Mouse (Mus musculus): ENCODE measurements around the gene Gm8994. TPM values are rescaled to one million over a fixed set of nuclear protein-coding genes. Genes with fewer than 3 reads are reported as not detected.
"Not testable (repeated sequence)": the region's sequence is repeated elsewhere in the genome, so short reads cannot be mapped to it uniquely, and the experiment has no call there.

Gm8994 gene
- polyA plus RNA-seq, 1 experiment from 2014 or later = not detected

GRCm38 (mm10) chr6:136309487-136309886 lies 17.9 kb upstream of the Gm8994 start:
- H3K4me3 ChIP-seq (ENCODE audit: low read depth, low read length) = no peak overlapping the region
- no peak overlapping the region for H3K9ac ChIP-seq (replicated peaks; ENCODE audit: low read depth)
- no peak overlapping the region for H3K4me2 ChIP-seq (replicated peaks; ENCODE audit: low read depth, low read length)
- TF ChIP-seq EP300 (IDR thresholded peaks at IDR 0.05) = no peak
- no peak for TF ChIP-seq CTCF (IDR thresholded peaks at IDR 0.05)
- no peaks in the 10 kb centered on the region for H3K4me1 ChIP-seq (ENCODE audit: insufficient read depth, low read depth, low read length)
- H3K36me3 ChIP-seq (ENCODE audit: insufficient read depth, low read length) = no peaks in the 10 kb centered on the region
- H3K27ac ChIP-seq (ENCODE audit: low read length) = no peak overlapping the region
- WGBS = 76% methylated on average over 2 of the region's 2 CpGs
- H3K9me3 ChIP-seq (ENCODE audit: low read length) = no peaks in the 10 kb centered on the region
- H3K27me3 ChIP-seq (replicated peaks; ENCODE audit: insufficient read depth, low read length) = no peaks in the 10 kb centered on the region
- peak; percentile 13 for DNase-seq (ENCODE audit: low spot score)
- ATAC-seq = no peak

- not testable (repeated sequence) for H3K27me3 ChIP-seq (replicated peaks; ENCODE audit: insufficient read depth, low read length); DNase-seq (ENCODE audit: low spot score); H3K4me3 ChIP-seq (ENCODE audit: low read depth, low read length); H3K4me1 ChIP-seq (ENCODE audit: insufficient read depth, low read depth, low read length); H3K9me3 ChIP-seq (ENCODE audit: low read length); H3K27ac ChIP-seq (ENCODE audit: low read length); H3K36me3 ChIP-seq (ENCODE audit: insufficient read depth, low read length); H3K9ac ChIP-seq (replicated peaks; ENCODE audit: low read depth); H3K4me2 ChIP-seq (replicated peaks; ENCODE audit: low read depth, low read length); ATAC-seq
- 96% methylated on average over 26 of the region's 26 CpGs for WGBS
Measured at GRCm38 (mm10) chr6:136328416-136328815, 1.1 kb downstream of the Gm8994 start.

- Histone ChIP-seq H3K4me2 (replicated peaks; ENCODE audit: low read depth, low read length) (no peak overlapping the region), H3K9ac (replicated peaks; ENCODE audit: low read depth) (no peak overlapping the region), H3K36me3 (ENCODE audit: insufficient read depth, low read length) (no peaks in the 10 kb centered on the region), H3K9me3 (ENCODE audit: low read length) (no peaks in the 10 kb centered on the region), H3K4me1 (ENCODE audit: insufficient read depth, low read depth, low read length) (no peaks in the 10 kb centered on the region), H3K27ac (ENCODE audit: low read length) (no peak overlapping the region), H3K27me3 (replicated peaks; ENCODE audit: insufficient read depth, low read length) (no peaks in the 10 kb centered on the region), H3K4me3 (ENCODE audit: low read depth, low read length) (no peak overlapping the region)
- no peak for ATAC-seq
- WGBS = 49% methylated on average over 5 of the region's 5 CpGs
- no peak for DNase-seq (ENCODE audit: low spot score)
- no peak for TF ChIP-seq EP300 (IDR thresholded peaks at IDR 0.05)
- no peak for TF ChIP-seq CTCF (IDR thresholded peaks at IDR 0.05)
Measured at GRCm38 (mm10) chr6:136340669-136341068, 13.3 kb downstream of the Gm8994 start.

- WGBS = 72% methylated on average over 1 of the region's 1 CpGs
- no peak for ATAC-seq
- Histone ChIP-seq H3K9ac (replicated peaks; ENCODE audit: low read depth) (no peak overlapping the region), H3K36me3 (ENCODE audit: insufficient read depth, low read length) (no peaks in the 10 kb centered on the region), H3K4me1 (ENCODE audit: insufficient read depth, low read depth, low read length) (no peaks in the 10 kb centered on the region), H3K9me3 (ENCODE audit: low read length) (no peaks in the 10 kb centered on the region), H3K27ac (ENCODE audit: low read length) (no peak overlapping the region), H3K4me2 (replicated peaks; ENCODE audit: low read depth, low read length) (no peak overlapping the region), H3K4me3 (ENCODE audit: low read depth, low read length) (no peak overlapping the region), H3K27me3 (replicated peaks; ENCODE audit: insufficient read depth, low read length) (no peaks in the 10 kb centered on the region)
- DNase-seq (ENCODE audit: low spot score) = no peak
- TF ChIP-seq EP300 (IDR thresholded peaks at IDR 0.05) = no peak
- TF ChIP-seq CTCF (IDR thresholded peaks at IDR 0.05) = no peak
Measured at GRCm38 (mm10) chr6:136341093-136341492, 13.8 kb downstream of the Gm8994 start.

GRCm38 (mm10) chr6:136343868-136344267 lies 16.5 kb downstream of the Gm8994 start:
- Histone ChIP-seq H3K4me1 (ENCODE audit: insufficient read depth, low read depth, low read length) (no peaks in the 10 kb centered on the region), H3K27ac (ENCODE audit: low read length) (no peak overlapping the region), H3K9ac (replicated peaks; ENCODE audit: low read depth) (no peak overlapping the region), H3K27me3 (replicated peaks; ENCODE audit: insufficient read depth, low read length) (no peaks in the 10 kb centered on the region), H3K9me3 (ENCODE audit: low read length) (no peaks in the 10 kb centered on the region), H3K4me3 (ENCODE audit: low read depth, low read length) (no peak overlapping the region), H3K36me3 (ENCODE audit: insufficient read depth, low read length) (no peaks in the 10 kb centered on the region), H3K4me2 (replicated peaks; ENCODE audit: low read depth, low read length) (no peak overlapping the region)
- ATAC-seq = no peak
- no peak for DNase-seq (ENCODE audit: low spot score)
- 76% methylated on average over 7 of the region's 7 CpGs for WGBS
- TF ChIP-seq CTCF (IDR thresholded peaks at IDR 0.05) (no peak), EP300 (IDR thresholded peaks at IDR 0.05) (no peak)

- DNase-seq (ENCODE audit: low spot score) = no peak
- Histone ChIP-seq H3K4me3 (ENCODE audit: low read depth, low read length) (no peak overlapping the region), H3K36me3 (ENCODE audit: insufficient read depth, low read length) (no peaks in the 10 kb centered on the region), H3K27me3 (replicated peaks; ENCODE audit: insufficient read depth, low read length) (no peaks in the 10 kb centered on the region), H3K9me3 (ENCODE audit: low read length) (no peaks in the 10 kb centered on the region), H3K4me1 (ENCODE audit: insufficient read depth, low read depth, low read length) (no peaks in the 10 kb centered on the region), H3K27ac (ENCODE audit: low read length) (no peak overlapping the region), H3K4me2 (replicated peaks; ENCODE audit: low read depth, low read length) (no peak overlapping the region), H3K9ac (replicated peaks; ENCODE audit: low read depth) (no peak overlapping the region)
- no peak for TF ChIP-seq EP300 (IDR thresholded peaks at IDR 0.05)
- TF ChIP-seq CTCF (IDR thresholded peaks at IDR 0.05) = no peak
- 83% methylated on average over 6 of the region's 6 CpGs for WGBS
- ATAC-seq = no peak
Measured at GRCm38 (mm10) chr6:136345034-136345433, 17.7 kb downstream of the Gm8994 start.

GRCm38 (mm10) chr6:136345641-136346040 lies 18.3 kb downstream of the Gm8994 start:
- Histone ChIP-seq H3K27ac (ENCODE audit: low read length) (no peak overlapping the region), H3K27me3 (replicated peaks; ENCODE audit: insufficient read depth, low read length) (no peaks in the 10 kb centered on the region), H3K4me3 (ENCODE audit: low read depth, low read length) (no peak overlapping the region), H3K4me2 (replicated peaks; ENCODE audit: low read depth, low read length) (no peak overlapping the region), H3K4me1 (ENCODE audit: insufficient read depth, low read depth, low read length) (no peaks in the 10 kb centered on the region), H3K9ac (replicated peaks; ENCODE audit: low read depth) (no peak overlapping the region), H3K9me3 (ENCODE audit: low read length) (no peaks in the 10 kb centered on the region), H3K36me3 (ENCODE audit: insufficient read depth, low read length) (no peaks in the 10 kb centered on the region)
- no peak for TF ChIP-seq EP300 (IDR thresholded peaks at IDR 0.05)
- no peak for TF ChIP-seq CTCF (IDR thresholded peaks at IDR 0.05)
- DNase-seq (ENCODE audit: low spot score) (no peak), ATAC-seq (no peak)
- 89% methylated on average over 7 of the region's 7 CpGs for WGBS

Data from lung, postnatal 0 days (tissue).